Mouse (Mus musculus) neural tube, embryonic 13.5 days (tissue): ENCODE measurements around the gene Ptger4. TPM values are rescaled to one million over a fixed set of nuclear protein-coding genes. Genes with fewer than 3 reads are reported as not detected.

Experiments used
- ATAC-seq: fragments of 200-750 bp; cut with Nextera tagmentation; 2 replicates; pipeline ENCODE4 v1.8.0; 2017; ENCODE audit warnings: low read depth, mild to moderate bottlenecking, moderate TSS enrichment, moderate library complexity
- H3K27ac ChIP-seq: fragments of 300-500 bp; sonication (generic); replicated peaks from 2 replicates; pipeline ENCODE4 v1.5.1; 2015; ENCODE audit warnings: moderate library complexity, mild to moderate bottlenecking, inconsistent platforms
- H3K27me3 ChIP-seq: fragments of 300-500 bp; sonication (generic); 2 replicates; pipeline ENCODE4 v1.6.1; 2015; ENCODE audit warnings: mild to moderate bottlenecking, inconsistent platforms
- H3K36me3 ChIP-seq: fragments of 300-500 bp; sonication (generic); 2 replicates; pipeline ENCODE4 v1.6.1; 2015; ENCODE audit warnings: mild to moderate bottlenecking, inconsistent platforms
- H3K4me1 ChIP-seq: fragments of 300-500 bp; sonication (generic); replicated peaks from 2 replicates; pipeline ENCODE4 v1.6.1; 2015; ENCODE audit warnings: inconsistent platforms
- H3K4me2 ChIP-seq: fragments of 300-500 bp; sonication (generic); 2 replicates; pipeline ENCODE4 v1.6.1; 2015; ENCODE audit warnings: inconsistent platforms, mild to moderate bottlenecking, moderate library complexity
- H3K4me3 ChIP-seq: fragments of 300-500 bp; sonication (generic); 2 replicates; pipeline ENCODE4 v1.5.1; 2015; ENCODE audit warnings: mild to moderate bottlenecking, inconsistent platforms
- H3K9ac ChIP-seq: fragments of 300-500 bp; sonication (generic); 2 replicates; pipeline ENCODE4 v1.6.1; 2015; ENCODE audit warnings: moderate library complexity, mild to moderate bottlenecking, inconsistent platforms
- H3K9me3 ChIP-seq: fragments of 300-500 bp; sonication (generic); 2 replicates; pipeline ENCODE4 v1.6.1; 2016; ENCODE audit warnings: inconsistent platforms
- WGBS: fragments of 180-500 bp; shearing (Covaris S2); methylation state at CpG from one replicate; pipeline ENCODE4 v1.1.7; 2015; 5-methylcytosine and 5-hydroxymethylcytosine counted together
- polyA plus RNA-seq: library from polyadenylated mRNA; unstranded; fragments of >200 nt; fragmentation: Nextera tagmentation; extraction: Ambion mirVana; gene quantifications from 2 replicates; pipeline ENCODE4 v1.2.1, GENCODE M21; 2015

The Ptger4 gene
- polyA plus RNA-seq, 1 experiment from 2014 or later = 4.2 TPM

GRCm38 (mm10) chr15:5250182-5250581 is 6.2 kb upstream of the Ptger4 start:
- Histone ChIP-seq H3K4me2 (no peak overlapping the region), H3K27ac (no peak overlapping the region), H3K9me3 (no peaks in the 10 kb centered on the region), H3K36me3 (no peaks in the 10 kb centered on the region), H3K9ac (no peak overlapping the region), H3K4me3 (no peak overlapping the region), H3K4me1 (no peaks in the 10 kb centered on the region), H3K27me3 (peaks cover 11% of the 10 kb centered on the region)
- WGBS = 83% methylated on average over 4 of the region's 4 CpGs
- ATAC-seq = no peak

- 6% methylated on average over 40 of the region's 40 CpGs for WGBS
- Histone ChIP-seq H3K9me3 (no peaks in the 10 kb centered on the region), H3K4me2 (peak overlapping the region; percentile 84), H3K4me1 (peaks cover 32% of the 10 kb centered on the region), H3K27ac (no peak overlapping the region), H3K36me3 (no peaks in the 10 kb centered on the region), H3K9ac (peak overlapping the region; percentile 70), H3K27me3 (peaks cover 64% of the 10 kb centered on the region), H3K4me3 (peak overlapping the region; percentile 56)
- ATAC-seq = peak; percentile 1; the same call in 1 of the 2 replicates
These were observed 690 bp downstream of the Ptger4 start for GRCm38 (mm10) chr15:5243036-5243958.

GRCm38 (mm10) chr15:5242241-5243035 is 1.5 kb downstream of the Ptger4 start:
- Histone ChIP-seq H3K4me2 (peak overlapping the region; percentile 84), H3K9me3 (no peaks in the 10 kb centered on the region), H3K27ac (no peak overlapping the region), H3K4me1 (peaks cover 32% of the 10 kb centered on the region), H3K27me3 (peaks cover 64% of the 10 kb centered on the region), H3K36me3 (no peaks in the 10 kb centered on the region), H3K4me3 (peak overlapping the region; percentile 56), H3K9ac (peak overlapping the region; percentile 70)
- ATAC-seq = peak; percentile 65
- 2% methylated on average over 61 of the region's 61 CpGs for WGBS

GRCm38 (mm10) chr15:5241304-5242201 is 2.4 kb downstream of the Ptger4 start:
- no peak overlapping the region for H3K27ac ChIP-seq
- peak; percentile 44; the same call in 1 of the 2 replicates for ATAC-seq
- peaks cover 64% of the 10 kb centered on the region for H3K27me3 ChIP-seq
- peak overlapping the region; percentile 70 for H3K9ac ChIP-seq
- no peaks in the 10 kb centered on the region for H3K9me3 ChIP-seq
- peak overlapping the region; percentile 84 for H3K4me2 ChIP-seq
- H3K4me1 ChIP-seq = peaks cover 32% of the 10 kb centered on the region
- WGBS = 20% methylated on average over 12 of the region's 12 CpGs
- peak overlapping the region; percentile 56 for H3K4me3 ChIP-seq
- no peaks in the 10 kb centered on the region for H3K36me3 ChIP-seq

- Histone ChIP-seq H3K4me2 (peak overlapping the region; percentile 84), H3K4me1 (peaks cover 32% of the 10 kb centered on the region), H3K27me3 (peaks cover 54% of the 10 kb centered on the region), H3K4me3 (peak overlapping the region; percentile 56; the same call in 1 of the 2 replicates), H3K9ac (no peak overlapping the region), H3K27ac (no peak overlapping the region), H3K9me3 (no peaks in the 10 kb centered on the region), H3K36me3 (no peaks in the 10 kb centered on the region)
- 69% methylated on average over 6 of the region's 6 CpGs for WGBS
- ATAC-seq = no peak
These were observed 3.6 kb downstream of the Ptger4 start for GRCm38 (mm10) chr15:5240360-5240759.

GRCm38 (mm10) chr15:5239901-5240300 is 4.1 kb downstream of the Ptger4 start:
- 76% methylated on average over 6 of the region's 6 CpGs for WGBS
- Histone ChIP-seq H3K4me3 (0 out of 2 replicates have a peak overlapping the region, but pooled peaks have one; percentile 56), H3K36me3 (no peaks in the 10 kb centered on the region), H3K4me2 (peak overlapping the region; percentile 84), H3K27me3 (peaks cover 50% of the 10 kb centered on the region), H3K9me3 (no peaks in the 10 kb centered on the region), H3K9ac (no peak overlapping the region), H3K4me1 (peaks cover 32% of the 10 kb centered on the region), H3K27ac (no peak overlapping the region)
- ATAC-seq = no peak

GRCm38 (mm10) chr15:5239361-5239760 is 4.6 kb downstream of the Ptger4 start:
- H3K9me3 ChIP-seq = no peaks in the 10 kb centered on the region
- no peak overlapping the region for H3K4me3 ChIP-seq
- WGBS = 75% methylated on average over 4 of the region's 4 CpGs
- no peak overlapping the region for H3K9ac ChIP-seq
- peaks cover 26% of the 10 kb centered on the region for H3K4me1 ChIP-seq
- ATAC-seq = no peak
- peak overlapping the region; percentile 84 for H3K4me2 ChIP-seq
- peaks cover 44% of the 10 kb centered on the region for H3K27me3 ChIP-seq
- H3K27ac ChIP-seq = no peak overlapping the region
- no peaks in the 10 kb centered on the region for H3K36me3 ChIP-seq

GRCm38 (mm10) chr15:5238553-5238952 is 5.4 kb downstream of the Ptger4 start:
- H3K27me3 ChIP-seq = peaks cover 37% of the 10 kb centered on the region
- 88% methylated on average over 4 of the region's 4 CpGs for WGBS
- no peak overlapping the region for H3K4me3 ChIP-seq
- no peak overlapping the region for H3K27ac ChIP-seq
- no peak for ATAC-seq
- no peaks in the 10 kb centered on the region for H3K36me3 ChIP-seq
- no peaks in the 10 kb centered on the region for H3K9me3 ChIP-seq
- peaks cover 18% of the 10 kb centered on the region for H3K4me1 ChIP-seq
- no peak overlapping the region for H3K9ac ChIP-seq
- H3K4me2 ChIP-seq = no peak overlapping the region

- 78% methylated on average over 7 of the region's 7 CpGs for WGBS
These were observed 5.9 kb downstream of the Ptger4 start for GRCm38 (mm10) chr15:5238073-5238472.

GRCm38 (mm10) chr15:5237012-5237660 is 6.9 kb downstream of the Ptger4 start:
- no peak for ATAC-seq
- H3K27me3 ChIP-seq = peaks cover 23% of the 10 kb centered on the region
- H3K9me3 ChIP-seq = no peaks in the 10 kb centered on the region
- no peak overlapping the region for H3K4me2 ChIP-seq
- H3K9ac ChIP-seq = no peak overlapping the region
- no peak overlapping the region for H3K4me3 ChIP-seq
- H3K4me1 ChIP-seq = peaks cover 4% of the 10 kb centered on the region
- no peak overlapping the region for H3K27ac ChIP-seq
- 64% methylated on average over 7 of the region's 7 CpGs for WGBS
- no peaks in the 10 kb centered on the region for H3K36me3 ChIP-seq

More at GRCm38 (mm10) chr15:5238073-5238472, 5.9 kb downstream of the Ptger4 start:
- Histone ChIP-seq H3K9me3 (no peaks in the 10 kb centered on the region), H3K27me3 (peaks cover 32% of the 10 kb centered on the region), H3K36me3 (no peaks in the 10 kb centered on the region), H3K9ac (no peak overlapping the region), H3K4me2 (no peak overlapping the region), H3K4me1 (peaks cover 13% of the 10 kb centered on the region), H3K27ac (no peak overlapping the region), H3K4me3 (no peak overlapping the region)
- ATAC-seq = no peak

GRCm38 (mm10) chr15:5236538-5236937 is 7.4 kb downstream of the Ptger4 start:
- Histone ChIP-seq H3K27me3 (peaks cover 17% of the 10 kb centered on the region), H3K4me2 (no peak overlapping the region), H3K9ac (no peak overlapping the region), H3K4me3 (no peak overlapping the region), H3K9me3 (no peaks in the 10 kb centered on the region), H3K27ac (no peak overlapping the region), H3K4me1 (no peaks in the 10 kb centered on the region), H3K36me3 (no peaks in the 10 kb centered on the region)
- 14% methylated on average over 6 of the region's 6 CpGs for WGBS
- ATAC-seq = peak; percentile 77; the same call in 1 of the 2 replicates
